Mouse (Mus musculus) heart, embryonic 15.5 days (tissue): ENCODE results near the gene Ubl7. TPM values are rescaled to one million over a fixed set of nuclear protein-coding genes. Genes with fewer than 3 reads are reported as not detected.

Source experiments
- polyA plus RNA-seq: library from polyadenylated mRNA; unstranded; fragments of >200 nt; fragmentation: Nextera tagmentation; extraction: Ambion mirVana; gene quantifications from 2 replicates; pipeline ENCODE4 v1.2.1, GENCODE M21; 2015

Gene Ubl7
- polyA plus RNA-seq, 1 experiment from 2014 or later = 100 TPM

Other genes starting within 250 kb of the Ubl7 start
- not detected in 2 replicates for gene Cyp1a2, start 227.3 kb upstream of the Ubl7 start, polyA plus RNA-seq
- not detected in 2 replicates for gene Cyp1a1, start 223.1 kb upstream of the Ubl7 start, polyA plus RNA-seq
- gene Edc3, start 202.4 kb upstream of the Ubl7 start, polyA plus RNA-seq = 13.5 and 21.4 TPM in 2 replicates
- gene Clk3, start 145.1 kb upstream of the Ubl7 start, polyA plus RNA-seq = 48.5 and 65.2 TPM in 2 replicates
- gene Arid3b, start 74.2 kb upstream of the Ubl7 start, polyA plus RNA-seq = 5.9 and 8.5 TPM in 2 replicates
- gene Sema7a, start 29.1 kb downstream of the Ubl7 start, polyA plus RNA-seq = 0.58 and 0.66 TPM in 2 replicates
- 0.29 and 1.3 TPM in 2 replicates for gene Cyp11a1, start 95.4 kb downstream of the Ubl7 start, polyA plus RNA-seq
- gene Stra6, start 152.8 kb downstream of the Ubl7 start, polyA plus RNA-seq = 0.14 and 0.76 TPM in 2 replicates
- gene Ccdc33, start 207.8 kb downstream of the Ubl7 start, polyA plus RNA-seq = 0.34 TPM in 1 of 2 replicates, not detected in the other